Mouse (Mus musculus): ENCODE results near the gene Pld3. TPM values are rescaled to one million over a fixed set of nuclear protein-coding genes. Genes with fewer than 3 reads are reported as not detected.
A peak's percentile ranks its signal among the peaks of the same experiment; 100 is the strongest.

Pld3 gene
- polyA plus RNA-seq, 1 experiment from 2014 or later, result 49.1 TPM

DNA sequence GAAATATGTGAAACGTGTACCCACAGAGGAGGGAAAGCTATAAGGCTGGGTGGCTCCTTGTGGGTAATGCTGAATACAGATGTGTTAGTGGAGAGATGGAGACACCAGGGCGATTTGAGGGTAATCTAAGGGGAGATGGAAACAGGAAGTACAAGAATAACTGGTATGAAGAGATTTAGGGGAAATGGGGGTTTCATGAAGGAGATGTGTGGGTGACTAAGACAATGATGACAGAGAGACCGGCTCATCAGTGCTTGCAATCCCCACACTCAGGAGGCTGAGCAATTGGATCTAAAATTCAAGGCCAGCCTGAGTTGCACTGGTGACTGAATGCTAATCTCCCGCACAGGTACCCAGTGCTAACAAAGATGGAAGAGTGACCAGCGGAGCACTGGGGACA lies 948 bp downstream of the Pld3 start:
- WGBS (ENCODE audit: insufficient replicate concordance), result 46% methylated on average over 5 of the region's 5 CpGs
- peak overlapping the region; percentile 87 for H3K4me2 ChIP-seq
- H3K27me3 ChIP-seq (replicated peaks), result no peaks in the 10 kb centered on the region
- H3K27ac ChIP-seq, result peak overlapping the region; percentile 66
- peaks cover 27% of the 10 kb centered on the region for H3K4me1 ChIP-seq
- peaks cover 21% of the 10 kb centered on the region for H3K36me3 ChIP-seq
- 0 out of 2 replicates have a peak overlapping the region, but pooled peaks have one; percentile 35 for H3K9ac ChIP-seq
- peak overlapping the region; percentile 87 for H3K4me3 ChIP-seq
- ATAC-seq, result no peak
- H3K9me3 ChIP-seq (replicated peaks), result no peaks in the 10 kb centered on the region

DNA sequence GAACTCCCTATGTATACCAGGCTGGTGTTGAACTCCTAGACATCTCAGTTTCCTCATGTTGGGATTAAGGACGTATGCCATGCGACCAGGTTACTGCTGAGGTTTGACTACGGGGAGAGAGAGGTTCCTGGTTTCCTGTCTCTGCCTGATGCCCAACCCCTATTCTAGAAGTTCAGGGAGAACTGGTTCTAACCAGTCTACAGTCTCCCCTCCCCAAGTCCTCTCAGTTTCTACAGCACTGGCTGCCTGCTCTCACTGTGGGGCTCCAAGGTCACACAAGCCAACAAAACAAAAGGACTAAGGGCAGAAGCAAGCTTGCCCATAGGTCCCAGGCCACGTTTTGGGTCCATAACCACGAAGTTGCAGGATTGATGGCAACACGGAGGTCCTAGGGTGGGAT lies 3.4 kb downstream of the Pld3 start:
- 49% methylated on average over 6 of the region's 6 CpGs for WGBS (ENCODE audit: insufficient replicate concordance)
- no peak overlapping the region for H3K4me3 ChIP-seq
- H3K4me2 ChIP-seq, result no peak overlapping the region
- H3K36me3 ChIP-seq, result 0 out of 2 replicates have a peak, but pooled peaks cover under 1% of the 10 kb centered on the region
- no peaks in the 10 kb centered on the region for H3K27me3 ChIP-seq (replicated peaks)
- H3K27ac ChIP-seq, result no peak overlapping the region
- no peak for ATAC-seq
- no peak overlapping the region for H3K9ac ChIP-seq
- H3K9me3 ChIP-seq (replicated peaks), result no peaks in the 10 kb centered on the region
- peaks cover 27% of the 10 kb centered on the region for H3K4me1 ChIP-seq

DNA sequence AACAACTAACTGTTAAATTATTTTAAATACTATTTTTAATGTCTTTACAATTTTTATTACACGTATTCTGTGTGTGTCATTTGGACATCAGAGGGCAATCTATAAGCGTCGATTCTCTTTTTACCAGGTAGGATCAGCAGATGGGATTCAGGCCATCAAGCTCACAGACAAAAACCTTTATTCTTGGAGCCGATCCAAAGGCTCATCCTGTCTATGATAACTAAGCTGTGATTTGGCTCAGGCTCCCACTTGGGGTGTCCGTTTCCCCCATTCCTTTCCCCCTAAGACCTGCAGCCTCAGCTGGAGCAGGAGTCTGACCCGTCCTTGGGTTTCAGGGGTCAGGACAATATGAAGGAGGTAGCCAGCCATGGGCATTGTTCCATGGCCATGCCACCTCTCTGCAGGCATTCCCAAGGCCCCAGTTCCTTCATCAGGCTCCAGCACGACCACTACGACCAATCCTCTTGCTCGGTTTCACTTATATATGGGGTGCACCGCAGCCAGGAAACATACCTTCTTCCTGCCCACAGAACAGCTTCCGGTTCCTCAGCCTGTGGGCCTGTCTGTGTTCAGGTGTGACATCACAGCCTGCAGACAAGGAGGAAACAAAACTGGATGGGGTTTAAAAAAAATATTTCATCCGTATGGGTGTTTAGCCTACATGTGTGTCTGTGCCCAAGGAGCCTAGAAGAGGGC lies 8.2 kb downstream of the Pld3 start:
- ATAC-seq, result no peak
- H3K4me1 ChIP-seq, result peaks cover 49% of the 10 kb centered on the region

DNA sequence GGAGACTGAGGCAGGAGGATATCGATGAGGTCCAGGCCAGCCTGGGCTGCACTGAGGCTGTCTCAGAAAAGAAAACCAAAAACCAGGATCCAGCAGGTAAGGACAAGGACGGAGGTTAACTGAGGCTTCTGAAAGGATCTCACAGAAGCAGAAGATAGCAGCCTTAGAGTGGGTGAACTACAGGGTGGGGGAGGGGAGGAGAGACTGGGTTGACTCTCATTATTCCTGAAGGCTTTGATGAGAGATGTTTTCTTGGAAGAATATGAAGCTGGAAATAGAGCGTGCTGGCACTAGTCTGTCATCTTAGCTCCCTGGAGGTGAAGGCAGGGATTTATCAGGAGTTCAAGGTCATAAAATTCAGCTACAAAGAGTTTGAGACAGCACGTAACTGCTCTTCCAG lies 9.2 kb downstream of the Pld3 start:
- H3K4me2 ChIP-seq, result no peak overlapping the region
- no peaks in the 10 kb centered on the region for H3K9me3 ChIP-seq (replicated peaks)
- H3K27ac ChIP-seq, result 0 out of 2 replicates have a peak overlapping the region, but pooled peaks have one; percentile 33
- H3K27me3 ChIP-seq (replicated peaks), result no peaks in the 10 kb centered on the region
- peaks cover 59% of the 10 kb centered on the region for H3K4me1 ChIP-seq
- ATAC-seq, result no peak
- WGBS (ENCODE audit: insufficient replicate concordance), result 81% methylated on average over 4 of the region's 4 CpGs
- no peak overlapping the region for H3K4me3 ChIP-seq
- peaks cover 13% of the 10 kb centered on the region; the same call in 1 of the 2 replicates for H3K36me3 ChIP-seq
- H3K9ac ChIP-seq, result peak overlapping the region; percentile 14; the same call in 1 of the 2 replicates

More for the DNA sequence above, 8.2 kb downstream of the Pld3 start:
- Histone ChIP-seq H3K36me3 (peaks cover 5% of the 10 kb centered on the region; the same call in 1 of the 2 replicates), H3K4me2 (no peak overlapping the region), H3K4me3 (no peak overlapping the region), H3K27ac (no peak overlapping the region), H3K27me3 (replicated peaks) (no peaks in the 10 kb centered on the region), H3K9me3 (replicated peaks) (no peaks in the 10 kb centered on the region), H3K9ac (no peak overlapping the region; the same call in 1 of the 2 replicates)
- WGBS (ENCODE audit: insufficient replicate concordance), result 61% methylated on average over 12 of the region's 12 CpGs

DNA sequence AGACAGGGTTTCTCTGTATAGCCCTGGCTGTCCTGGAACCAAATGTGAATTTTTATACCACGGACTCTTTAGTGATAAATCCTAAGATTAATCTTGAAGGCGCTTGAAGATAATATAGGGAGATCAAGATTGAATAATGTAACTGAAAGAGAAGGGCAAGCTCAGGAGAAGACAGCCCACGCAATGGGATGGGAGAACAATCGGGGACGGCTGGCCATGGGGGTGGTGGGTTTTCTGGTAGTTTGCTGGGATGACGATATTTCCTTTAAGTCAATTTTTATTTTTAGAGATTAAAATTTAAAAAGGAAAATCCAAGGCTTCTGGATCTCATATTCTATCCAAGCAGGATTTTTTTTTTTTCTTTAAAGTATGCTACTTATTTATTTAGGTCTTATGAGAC lies 10.0 kb downstream of the Pld3 start:
- Histone ChIP-seq H3K4me2 (peak overlapping the region; percentile 87), H3K27me3 (replicated peaks) (no peaks in the 10 kb centered on the region), H3K4me3 (peak overlapping the region; percentile 65), H3K9ac (peak overlapping the region; percentile 80), H3K27ac (peak overlapping the region; percentile 91), H3K4me1 (peaks cover 67% of the 10 kb centered on the region), H3K9me3 (replicated peaks) (no peaks in the 10 kb centered on the region), H3K36me3 (peaks cover 17% of the 10 kb centered on the region; the same call in 1 of the 2 replicates)
- ATAC-seq, result no peak
- 49% methylated on average over 6 of the region's 6 CpGs for WGBS (ENCODE audit: insufficient replicate concordance)

DNA sequence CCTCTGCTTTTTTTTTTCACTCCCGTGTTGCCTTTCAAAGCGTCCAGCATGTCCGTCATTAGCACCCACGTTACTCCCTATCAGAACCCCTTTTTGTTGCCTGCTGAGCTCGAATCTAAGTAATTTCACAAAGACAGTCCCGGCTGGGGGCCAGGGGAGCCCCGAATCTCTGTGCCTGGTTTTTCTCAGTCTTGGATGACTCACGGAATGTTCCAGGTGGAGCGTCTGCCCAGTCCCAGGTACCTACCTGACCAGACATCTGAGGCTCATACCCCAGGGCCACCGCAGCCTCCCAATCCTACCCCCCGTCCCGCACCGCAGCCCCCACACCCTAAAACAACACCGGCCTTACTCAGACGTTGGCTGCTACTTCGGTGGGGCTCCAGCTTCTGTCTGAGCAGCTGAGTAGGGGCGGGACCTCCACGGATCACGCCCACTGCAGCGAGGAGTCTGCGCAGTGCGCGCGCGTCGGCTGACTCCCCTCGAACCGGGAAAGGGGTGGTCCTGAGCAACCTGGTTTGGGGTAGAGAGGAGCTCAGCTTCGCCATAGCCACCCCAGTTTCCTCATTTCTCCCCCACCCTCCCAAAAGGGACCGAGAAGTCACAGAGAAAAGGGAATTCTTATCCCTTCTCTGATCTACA lies 10.5 kb downstream of the Pld3 start:
- peaks cover 21% of the 10 kb centered on the region for H3K36me3 ChIP-seq
- H3K9ac ChIP-seq, result peak overlapping the region; percentile 80
- ATAC-seq, result peak; percentile 76
- no peaks in the 10 kb centered on the region for H3K27me3 ChIP-seq (replicated peaks)
- H3K4me3 ChIP-seq, result peak overlapping the region; percentile 65
- 2% methylated on average over 30 of the region's 30 CpGs for WGBS (ENCODE audit: insufficient replicate concordance)
- peaks cover 72% of the 10 kb centered on the region for H3K4me1 ChIP-seq
- H3K9me3 ChIP-seq (replicated peaks), result no peaks in the 10 kb centered on the region
- H3K27ac ChIP-seq, result peak overlapping the region; percentile 91
- peak overlapping the region; percentile 87 for H3K4me2 ChIP-seq

DNA sequence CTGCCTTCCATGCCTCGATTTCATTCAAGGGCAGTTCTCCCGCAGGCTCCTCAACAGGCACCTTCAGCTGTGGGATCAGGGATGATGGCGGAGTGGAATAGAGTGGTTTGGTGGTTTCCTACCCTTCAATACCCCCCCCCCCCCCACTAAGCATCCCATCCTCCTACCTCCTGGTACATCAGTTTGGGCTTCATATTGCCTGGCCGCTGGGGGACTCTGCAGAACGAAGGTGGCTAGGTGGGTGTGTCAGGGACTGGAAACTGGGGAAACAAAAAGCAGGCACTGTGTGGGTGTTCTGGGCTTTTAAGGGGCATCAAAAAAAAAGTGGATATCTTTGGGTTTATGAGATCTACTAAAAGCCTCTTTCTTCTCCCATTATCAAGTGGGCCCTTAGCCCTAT lies 11.1 kb downstream of the Pld3 start:
- Histone ChIP-seq H3K4me1 (peaks cover 78% of the 10 kb centered on the region), H3K4me2 (peak overlapping the region; percentile 87), H3K9me3 (replicated peaks) (no peaks in the 10 kb centered on the region), H3K27me3 (replicated peaks) (no peaks in the 10 kb centered on the region), H3K36me3 (peaks cover 27% of the 10 kb centered on the region), H3K27ac (peak overlapping the region; percentile 91), H3K9ac (peak overlapping the region; percentile 80), H3K4me3 (peak overlapping the region; percentile 65)
- 55% methylated on average over 5 of the region's 5 CpGs for WGBS (ENCODE audit: insufficient replicate concordance)
- ATAC-seq, result no peak

DNA sequence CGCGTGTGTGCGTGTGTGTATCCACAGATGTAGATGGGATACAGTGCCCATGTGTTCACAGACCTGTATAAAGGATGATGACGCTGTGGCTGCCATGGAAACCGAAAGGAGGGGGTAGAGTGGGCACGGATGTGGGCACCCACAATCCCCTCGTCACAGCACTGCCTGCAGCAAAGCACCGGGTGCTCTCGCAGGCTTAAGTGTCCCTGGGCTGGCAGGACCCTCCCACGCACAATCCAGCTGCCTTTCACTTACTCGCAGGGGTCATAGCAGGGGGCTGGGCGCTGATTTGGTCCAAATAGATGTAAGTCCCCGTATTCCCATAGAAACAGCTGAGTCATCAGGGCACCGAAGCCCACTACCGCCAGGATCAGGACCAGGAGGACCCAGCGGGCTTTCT lies 11.6 kb downstream of the Pld3 start:
- H3K36me3 ChIP-seq, result peaks cover 32% of the 10 kb centered on the region
- peaks cover 83% of the 10 kb centered on the region for H3K4me1 ChIP-seq
- 73% methylated on average over 16 of the region's 16 CpGs for WGBS (ENCODE audit: insufficient replicate concordance)
- no peak for ATAC-seq
- no peaks in the 10 kb centered on the region for H3K9me3 ChIP-seq (replicated peaks)
- peak overlapping the region; percentile 65 for H3K4me3 ChIP-seq
- peak overlapping the region; percentile 80 for H3K9ac ChIP-seq
- no peaks in the 10 kb centered on the region for H3K27me3 ChIP-seq (replicated peaks)
- peak overlapping the region; percentile 91 for H3K27ac ChIP-seq
- H3K4me2 ChIP-seq, result peak overlapping the region; percentile 87

DNA sequence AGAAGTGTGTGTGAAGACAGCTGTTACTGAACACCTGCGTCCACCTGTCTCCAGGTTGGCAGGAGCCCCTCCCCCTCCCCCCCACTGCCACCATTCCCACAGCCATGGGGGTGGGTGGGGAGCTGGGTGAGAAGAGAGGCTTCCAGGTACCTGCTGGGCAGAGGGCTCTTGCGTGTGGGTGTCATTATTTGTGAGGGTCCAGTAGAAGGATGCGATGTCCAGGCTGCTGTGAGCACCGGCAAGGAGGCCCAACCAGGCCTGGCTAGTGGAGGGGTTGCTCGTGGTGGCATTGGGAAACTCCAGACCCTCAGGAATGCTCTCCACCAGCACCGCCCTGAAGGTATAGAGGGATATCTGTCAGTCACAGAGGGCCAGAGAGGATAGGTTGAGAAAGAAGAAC lies 12.1 kb downstream of the Pld3 start:
- Histone ChIP-seq H3K36me3 (peaks cover 37% of the 10 kb centered on the region), H3K4me3 (peak overlapping the region; percentile 65), H3K27me3 (replicated peaks) (no peaks in the 10 kb centered on the region), H3K4me2 (peak overlapping the region; percentile 87), H3K4me1 (peaks cover 88% of the 10 kb centered on the region), H3K27ac (peak overlapping the region; percentile 91), H3K9ac (peak overlapping the region; percentile 80), H3K9me3 (replicated peaks) (no peaks in the 10 kb centered on the region)
- ATAC-seq, result no peak
- WGBS (ENCODE audit: insufficient replicate concordance), result 73% methylated on average over 6 of the region's 6 CpGs

DNA sequence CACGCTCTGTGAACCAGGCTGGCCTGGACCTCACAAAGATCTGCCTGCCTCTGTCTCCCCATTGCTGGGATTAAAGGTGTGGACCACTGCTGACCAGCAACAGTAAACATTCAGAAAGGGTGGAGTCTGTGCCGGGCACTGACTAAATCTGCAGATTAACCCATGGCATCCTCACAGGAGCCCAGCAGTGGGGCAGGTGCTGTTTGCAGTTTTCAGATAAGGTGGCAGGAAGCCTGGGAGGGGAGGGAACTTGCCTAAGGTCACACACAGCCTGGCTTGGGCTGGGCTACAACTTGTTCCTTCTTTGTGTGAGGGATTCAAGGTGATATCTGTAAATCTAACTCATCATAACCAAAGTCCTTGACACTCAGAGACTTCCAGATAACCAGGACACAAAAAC lies 12.5 kb downstream of the Pld3 start:
- peak; percentile 86 for ATAC-seq
- Histone ChIP-seq H3K9me3 (replicated peaks) (no peaks in the 10 kb centered on the region), H3K4me1 (peaks cover 92% of the 10 kb centered on the region), H3K4me3 (peak overlapping the region; percentile 65), H3K4me2 (peak overlapping the region; percentile 87), H3K9ac (peak overlapping the region; percentile 80), H3K27me3 (replicated peaks) (no peaks in the 10 kb centered on the region), H3K27ac (peak overlapping the region; percentile 91), H3K36me3 (peaks cover 38% of the 10 kb centered on the region)
- WGBS (ENCODE audit: insufficient replicate concordance), result 38% methylated on average over 2 of the region's 2 CpGs

DNA sequence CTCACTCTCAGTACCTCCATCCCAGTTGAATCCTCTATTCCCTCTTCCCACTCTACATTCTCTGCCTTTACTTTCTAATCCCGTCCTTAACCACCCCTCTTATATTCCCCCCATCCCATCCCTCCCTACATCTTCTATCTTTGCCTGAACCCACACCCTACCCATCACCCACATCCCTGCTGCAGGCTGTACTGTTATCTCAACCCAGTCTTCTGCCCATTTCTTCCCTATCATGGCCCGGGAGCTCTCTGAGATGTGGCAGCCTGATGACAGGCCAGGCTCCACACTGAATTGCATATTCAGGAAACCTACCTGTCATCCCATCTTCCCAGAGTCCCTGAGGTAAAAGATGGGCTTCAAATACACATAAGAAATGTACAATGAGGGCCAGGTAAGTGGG lies 14.2 kb downstream of the Pld3 start:
- Histone ChIP-seq H3K9me3 (replicated peaks) (no peaks in the 10 kb centered on the region), H3K4me1 (peaks cover 96% of the 10 kb centered on the region), H3K27me3 (replicated peaks) (no peaks in the 10 kb centered on the region), H3K27ac (peak overlapping the region; percentile 91), H3K36me3 (peaks cover 47% of the 10 kb centered on the region), H3K9ac (peak overlapping the region; percentile 47; the same call in 1 of the 2 replicates), H3K4me2 (peak overlapping the region; percentile 87), H3K4me3 (no peak overlapping the region)
- peak; percentile 61 for ATAC-seq
- 38% methylated on average over 2 of the region's 2 CpGs for WGBS (ENCODE audit: insufficient replicate concordance)

DNA sequence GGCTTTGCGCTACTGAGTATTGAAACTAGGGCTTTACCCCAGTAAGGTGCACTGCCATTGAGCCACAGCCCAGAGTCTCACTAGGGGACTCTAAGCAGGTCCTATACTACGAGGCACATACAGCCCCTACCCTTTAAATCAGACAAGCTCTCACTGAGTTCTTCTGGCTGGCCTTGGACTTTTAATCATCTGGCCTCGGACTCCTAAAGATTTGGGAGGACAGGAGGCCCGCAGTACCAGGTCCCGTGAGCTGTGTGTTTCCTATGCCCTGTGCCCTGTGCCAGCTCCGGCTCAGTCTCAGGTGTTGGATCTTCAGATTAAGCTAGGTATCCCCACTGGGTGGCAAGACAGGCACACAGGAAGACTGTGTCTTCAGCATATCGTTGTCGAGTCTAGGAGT lies 15.0 kb downstream of the Pld3 start:
- no peak overlapping the region for H3K9ac ChIP-seq
- peak overlapping the region; percentile 91 for H3K27ac ChIP-seq
- no peaks in the 10 kb centered on the region for H3K27me3 ChIP-seq (replicated peaks)
- ATAC-seq, result no peak
- H3K36me3 ChIP-seq, result peaks cover 55% of the 10 kb centered on the region
- H3K4me2 ChIP-seq, result peak overlapping the region; percentile 31
- H3K4me1 ChIP-seq, result peaks cover 96% of the 10 kb centered on the region
- H3K9me3 ChIP-seq (replicated peaks), result no peaks in the 10 kb centered on the region
- 86% methylated on average over 8 of the region's 8 CpGs for WGBS (ENCODE audit: insufficient replicate concordance)
- H3K4me3 ChIP-seq, result no peak overlapping the region

Data from liver, embryonic 12.5 days (tissue).